Mouse (Mus musculus) embryonic facial prominence, embryonic 13.5 days (tissue): ENCODE results near the gene Tmem209. TPM values are rescaled to one million over a fixed set of nuclear protein-coding genes. Genes with fewer than 3 reads are reported as not detected.
A peak's percentile ranks its signal among the peaks of the same experiment; 100 is the strongest.

ENCODE experiments used
- ATAC-seq: fragments of 200-750 bp; cut with Nextera tagmentation; 2 replicates; pipeline ENCODE4 v1.8.0; 2017; ENCODE audit warnings: low read depth; ENCODE audit not compliant: insufficient number of reproducible peaks, insufficient read depth, low FRiP score, low TSS enrichment
- H3K27ac ChIP-seq: fragments of 300-500 bp; sonication (generic); 2 replicates; pipeline ENCODE4 v1.5.1; 2015; ENCODE audit warnings: moderate library complexity, mild to moderate bottlenecking, inconsistent platforms
- H3K27me3 ChIP-seq: fragments of 300-500 bp; sonication (generic); 2 replicates; pipeline ENCODE4 v1.6.1; 2015; ENCODE audit warnings: mild to moderate bottlenecking, inconsistent platforms
- H3K36me3 ChIP-seq: fragments of 300-500 bp; sonication (generic); 2 replicates; pipeline ENCODE4 v1.6.1; 2015; ENCODE audit warnings: mild to moderate bottlenecking, inconsistent platforms
- H3K4me1 ChIP-seq: fragments of 300-500 bp; sonication (generic); 2 replicates; pipeline ENCODE4 v1.6.1; 2015; ENCODE audit warnings: inconsistent platforms
- H3K4me2 ChIP-seq: fragments of 300-500 bp; sonication (generic); 2 replicates; pipeline ENCODE4 v1.6.1; 2015; ENCODE audit warnings: moderate library complexity, mild to moderate bottlenecking, inconsistent platforms
- H3K4me3 ChIP-seq: fragments of 300-500 bp; sonication (generic); 2 replicates; pipeline ENCODE4 v1.5.1; 2015; ENCODE audit warnings: mild to moderate bottlenecking, inconsistent platforms
- H3K9ac ChIP-seq: fragments of 300-500 bp; sonication (generic); 2 replicates; pipeline ENCODE4 v1.6.1; 2015; ENCODE audit warnings: mild to moderate bottlenecking, inconsistent platforms
- H3K9me3 ChIP-seq: fragments of 300-500 bp; sonication (generic); 2 replicates; pipeline ENCODE4 v1.6.1; 2016; ENCODE audit warnings: inconsistent platforms
- WGBS: fragments of 180-500 bp; shearing (Covaris S2); methylation state at CpG from one replicate; pipeline ENCODE4 v1.1.7; 2015; ENCODE audit warnings: mixed read lengths; 5-methylcytosine and 5-hydroxymethylcytosine counted together
- polyA plus RNA-seq: library from polyadenylated mRNA; unstranded; fragments of >200 nt; fragmentation: Nextera tagmentation; extraction: Ambion mirVana; gene quantifications from 2 replicates; pipeline ENCODE4 v1.2.1, GENCODE M21; 2015

Gene Tmem209
- polyA plus RNA-seq = 30.4 and 35.4 TPM in 2 replicates

- H3K4me2 ChIP-seq = peak within 1 kb of the TSS; percentile 68
- H3K27ac ChIP-seq = peak within 1 kb of the TSS; percentile 99
- ATAC-seq = peak; percentile 98
- H3K4me3 ChIP-seq = peak within 1 kb of the TSS; percentile 57
- H3K9me3 ChIP-seq = no peaks in the 10 kb centered on the region
- peak within 1 kb of the TSS; percentile 89 for H3K9ac ChIP-seq
- under 1% methylated on average over 37 of the region's 37 CpGs for whole genome bisulfite sequencing
- H3K4me1 ChIP-seq = peaks cover 20% of the 10 kb centered on the region
- peaks cover 20% of the 10 kb centered on the region for H3K36me3 ChIP-seq
- no peaks in the 10 kb centered on the region for H3K27me3 ChIP-seq
Measured at GRCm38 (mm10) chr6:30509265-30510239, at the start of gene Tmem209, which contains the start of gene Ssmem1. Gene Tmem209, minus strand, starts transcription at chr6:30509783. Gene Ssmem1, plus strand, starts transcription at chr6:30509849.

- peaks cover 31% of the 10 kb centered on the region for H3K4me1 ChIP-seq
- H3K9ac ChIP-seq = no peak overlapping the region
- H3K27me3 ChIP-seq = no peaks in the 10 kb centered on the region
- 12% methylated on average over 4 of the region's 9 CpGs for WGBS
- no peaks in the 10 kb centered on the region for H3K36me3 ChIP-seq
- no peak overlapping the region for H3K27ac ChIP-seq
- H3K4me2 ChIP-seq = no peak overlapping the region
- ATAC-seq = no peak
- no peaks in the 10 kb centered on the region for H3K9me3 ChIP-seq
- H3K4me3 ChIP-seq = no peak overlapping the region
Measured at GRCm38 (mm10) chr6:30556080-30556479, 46.5 kb upstream of the Tmem209 start.

- H3K4me2 ChIP-seq = no peak overlapping the region
- no peak overlapping the region for H3K4me3 ChIP-seq
- H3K27me3 ChIP-seq = no peaks in the 10 kb centered on the region
- no peaks in the 10 kb centered on the region for H3K36me3 ChIP-seq
- no peak overlapping the region for H3K9ac ChIP-seq
- no peak overlapping the region for H3K27ac ChIP-seq
- H3K4me1 ChIP-seq = peaks cover 42% of the 10 kb centered on the region
- no peaks in the 10 kb centered on the region for H3K9me3 ChIP-seq
- ATAC-seq = no peak
- WGBS = 82% methylated on average over 5 of the region's 5 CpGs
Measured at GRCm38 (mm10) chr6:30554621-30555170, 45.1 kb upstream of the Tmem209 start.

- Histone ChIP-seq H3K4me2 (no peak overlapping the region), H3K27me3 (no peaks in the 10 kb centered on the region), H3K36me3 (no peaks in the 10 kb centered on the region), H3K4me1 (peaks cover 48% of the 10 kb centered on the region), H3K27ac (no peak overlapping the region), H3K4me3 (no peak overlapping the region), H3K9ac (no peak overlapping the region), H3K9me3 (no peaks in the 10 kb centered on the region)
- no peak for ATAC-seq
- WGBS = 85% methylated on average over 5 of the region's 5 CpGs
Measured at GRCm38 (mm10) chr6:30554092-30554491, 44.5 kb upstream of the Tmem209 start.

- Histone ChIP-seq H3K9me3 (no peaks in the 10 kb centered on the region), H3K4me2 (no peak overlapping the region), H3K4me3 (no peak overlapping the region), H3K27ac (peak overlapping the region; percentile 48; the same call in 1 of the 2 replicates), H3K4me1 (peaks cover 52% of the 10 kb centered on the region), H3K36me3 (no peaks in the 10 kb centered on the region), H3K9ac (0 out of 2 replicates have a peak overlapping the region, but pooled peaks have one; percentile 49), H3K27me3 (no peaks in the 10 kb centered on the region)
- WGBS = 64% methylated on average over 7 of the region's 7 CpGs
- no peak for ATAC-seq
Measured at GRCm38 (mm10) chr6:30553381-30554010, 43.9 kb upstream of the Tmem209 start.

- Histone ChIP-seq H3K27me3 (no peaks in the 10 kb centered on the region), H3K9me3 (no peaks in the 10 kb centered on the region), H3K9ac (no peak overlapping the region), H3K4me3 (no peak overlapping the region), H3K27ac (peak overlapping the region; percentile 48), H3K4me1 (peaks cover 60% of the 10 kb centered on the region), H3K4me2 (peak overlapping the region; percentile 47; the same call in 1 of the 2 replicates), H3K36me3 (no peaks in the 10 kb centered on the region)
- ATAC-seq = no peak
- WGBS = 40% methylated on average over 6 of the region's 6 CpGs
Measured at GRCm38 (mm10) chr6:30552628-30553027, 43.0 kb upstream of the Tmem209 start.

GRCm38 (mm10) chr6:30551644-30552580, 42.3 kb upstream of the Tmem209 start:
- no peak overlapping the region for H3K4me3 ChIP-seq
- peaks cover 65% of the 10 kb centered on the region for H3K4me1 ChIP-seq

GRCm38 (mm10) chr6:30551193-30551515, 41.6 kb upstream of the Tmem209 start:
- no peaks in the 10 kb centered on the region for H3K9me3 ChIP-seq
- no peak overlapping the region for H3K9ac ChIP-seq
- no peak overlapping the region for H3K4me3 ChIP-seq
- no peak for ATAC-seq
- H3K27me3 ChIP-seq = no peaks in the 10 kb centered on the region
- peaks cover 69% of the 10 kb centered on the region for H3K4me1 ChIP-seq
- H3K36me3 ChIP-seq = no peaks in the 10 kb centered on the region
- H3K27ac ChIP-seq = peak overlapping the region; percentile 84
- 0 out of 2 replicates have a peak overlapping the region, but pooled peaks have one; percentile 7 for H3K4me2 ChIP-seq

More at GRCm38 (mm10) chr6:30551644-30552580, 42.3 kb upstream of the Tmem209 start:
- H3K27ac ChIP-seq = peak overlapping the region; percentile 48
- 25% methylated on average over 23 of the region's 23 CpGs for WGBS
- H3K9ac ChIP-seq = peak overlapping the region; percentile 22; the same call in 1 of the 2 replicates
- no peaks in the 10 kb centered on the region for H3K27me3 ChIP-seq
- H3K4me2 ChIP-seq = peak overlapping the region; percentile 47
- no peaks in the 10 kb centered on the region for H3K36me3 ChIP-seq
- no peak for ATAC-seq
- no peaks in the 10 kb centered on the region for H3K9me3 ChIP-seq

- no peak for ATAC-seq
- Histone ChIP-seq H3K36me3 (no peaks in the 10 kb centered on the region), H3K9me3 (no peaks in the 10 kb centered on the region), H3K4me3 (no peak overlapping the region), H3K4me2 (0 out of 2 replicates have a peak overlapping the region, but pooled peaks have one; percentile 7), H3K27ac (peak overlapping the region; percentile 84), H3K4me1 (peaks cover 71% of the 10 kb centered on the region), H3K27me3 (no peaks in the 10 kb centered on the region), H3K9ac (no peak overlapping the region)
- WGBS = 49% methylated on average over 7 of the region's 7 CpGs
Measured at GRCm38 (mm10) chr6:30550496-30551192, 41.1 kb upstream of the Tmem209 start.

GRCm38 (mm10) chr6:30549231-30549761, 39.7 kb upstream of the Tmem209 start:
- ATAC-seq = peak; percentile 72; the same call in 1 of the 2 replicates
- Histone ChIP-seq H3K27me3 (no peaks in the 10 kb centered on the region), H3K27ac (peak overlapping the region; percentile 97), H3K9me3 (no peaks in the 10 kb centered on the region), H3K4me1 (peaks cover 71% of the 10 kb centered on the region), H3K4me2 (peak overlapping the region; percentile 46), H3K36me3 (no peaks in the 10 kb centered on the region), H3K9ac (peak overlapping the region; percentile 40; the same call in 1 of the 2 replicates), H3K4me3 (peak overlapping the region; percentile 12; the same call in 1 of the 2 replicates)
- 2% methylated on average over 15 of the region's 15 CpGs for WGBS
